Mouse (Mus musculus) embryonic stem cell, embryonic (primary cell): ENCODE data around the gene Lancl1.

Experiments used
- CTCF ChIA-PET, 4 experiments: fragments of 300-600 bp in 2 of 4; fragments of 350-600 bp in 2 of 4; sonication (Branson Sonifier 250); formaldehyde crosslinking; loops; one replicate each; lab custom pipeline; 2022; ENCODE audit warnings: inconsistent platforms in 2 of 4; lab: Charles Lee
- POLR2A ChIA-PET, 4 experiments: fragments of 300-600 bp in 2 of 4; fragments of 350-600 bp in 2 of 4; sonication (Branson Sonifier 250); formaldehyde crosslinking; loops; one replicate each; lab custom pipeline; 2022; ENCODE audit warnings: antibody characterized with exemption in 4 of 4, inconsistent platforms in 1 of 4; lab: Charles Lee

The Lancl1 gene

GRCm38 (mm10) chr1:66960536-66961243, 78.0 kb downstream of the Lancl1 start:
- POLR2A ChIA-PET: interaction anchor here in 1 of 4 experiments (1.0 kb wide), 1 partner anchor 49 kb away, joined by 3 read pairs; no protein-coding TSS in a partner anchor

DNA sequence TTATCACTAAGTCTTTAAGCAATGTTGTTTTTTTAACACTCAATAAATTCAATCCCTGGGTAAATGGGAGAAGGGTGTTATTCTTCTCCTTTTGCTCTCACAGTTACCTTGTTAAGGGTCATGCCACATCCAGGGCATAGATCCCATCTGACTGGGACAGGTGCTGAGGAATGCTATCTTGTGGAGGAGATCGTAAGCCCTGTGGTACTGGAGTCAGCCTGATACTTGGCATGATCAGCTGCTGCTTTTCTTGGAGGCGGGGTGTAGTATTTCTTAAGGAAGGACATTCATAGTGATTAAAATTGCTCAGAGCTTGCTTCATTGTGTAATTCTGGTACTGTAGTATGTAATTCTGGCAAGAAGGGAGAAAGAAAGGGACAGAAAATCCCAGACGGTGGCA, 81.3 kb downstream of the Lancl1 start:
- ChIA-PET POLR2A (no interaction called here), CTCF (no interaction called here)

More at GRCm38 (mm10) chr1:66960536-66961243, 78.0 kb downstream of the Lancl1 start:
- CTCF ChIA-PET: interaction anchor here in 1 of 4 experiments (0.5 kb wide), 1 partner anchor 644 kb away, joined by 4 read pairs; no protein-coding TSS in a partner anchor

DNA sequence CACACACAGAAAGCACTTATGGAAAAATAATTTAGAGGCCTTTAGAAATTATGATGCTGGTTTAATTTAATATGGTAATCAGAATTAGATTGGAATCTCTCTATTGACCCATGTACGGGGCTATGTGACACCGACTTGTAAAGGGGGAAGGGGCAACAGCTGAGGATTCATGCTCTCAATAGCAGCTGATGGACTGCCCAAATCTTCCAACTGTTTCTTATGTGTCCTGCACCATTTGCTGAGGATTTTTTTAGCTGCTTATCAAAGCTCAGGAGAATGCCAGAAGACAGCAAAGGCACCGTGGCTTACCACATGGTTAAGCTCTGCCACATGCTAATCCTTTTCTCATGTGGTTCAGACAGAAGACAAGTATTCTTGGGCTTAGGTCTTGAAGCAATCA, 87.6 kb downstream of the Lancl1 start:
- CTCF ChIA-PET: interaction anchor here in 2 of 4 experiments (0.6 to 0.7 kb wide), 3 partner anchors 10 to 275 kb away, joined by 3 to 4 read pairs (median 4); no protein-coding TSS in a partner anchor
- POLR2A ChIA-PET: interaction anchor here in 1 of 4 experiments (1.4 kb wide), 1 partner anchor 35 kb away, joined by 3 read pairs; no protein-coding TSS in a partner anchor
